Mouse (Mus musculus) lung, embryonic 15.5 days (tissue): ENCODE data around the gene Srgn. TPM values are rescaled to one million over a fixed set of nuclear protein-coding genes. Genes with fewer than 3 reads are reported as not detected.

Experiments used
- ATAC-seq: fragments of 200-750 bp; cut with Nextera tagmentation; 2 replicates; pipeline ENCODE4 v1.8.0; 2017; ENCODE audit warnings: moderate number of reproducible peaks, borderline replicate concordance; ENCODE audit not compliant: low FRiP score, low TSS enrichment; ENCODE audit errors: extremely low read depth
- H3K27ac ChIP-seq: fragments of 300-500 bp; sonication (generic); 2 replicates; pipeline ENCODE4 v1.5.1; 2015; ENCODE audit warnings: moderate library complexity, mild to moderate bottlenecking, inconsistent platforms
- H3K27me3 ChIP-seq: fragments of 300-500 bp; sonication (generic); 2 replicates; pipeline ENCODE4 v1.6.1; 2015; ENCODE audit warnings: inconsistent platforms
- H3K36me3 ChIP-seq: fragments of 300-500 bp; sonication (generic); 2 replicates; pipeline ENCODE4 v1.6.1; 2015; ENCODE audit warnings: inconsistent platforms
- H3K4me1 ChIP-seq: fragments of 300-500 bp; sonication (generic); 2 replicates; pipeline ENCODE4 v1.6.1; 2015; ENCODE audit warnings: inconsistent platforms
- H3K4me2 ChIP-seq: fragments of 300-500 bp; sonication (generic); 2 replicates; pipeline ENCODE4 v1.6.1; 2015; ENCODE audit warnings: inconsistent platforms, mild to moderate bottlenecking, moderate library complexity
- H3K4me3 ChIP-seq: fragments of 300-500 bp; sonication (generic); 2 replicates; pipeline ENCODE4 v1.5.1; 2015; ENCODE audit warnings: mild to moderate bottlenecking, inconsistent platforms
- H3K9ac ChIP-seq: fragments of 300-500 bp; sonication (generic); 2 replicates; pipeline ENCODE4 v1.6.1; 2015; ENCODE audit warnings: inconsistent platforms
- H3K9me3 ChIP-seq: fragments of 300-500 bp; sonication (generic); 2 replicates; pipeline ENCODE4 v1.6.1; 2016; ENCODE audit warnings: inconsistent platforms
- WGBS: fragments of 180-500 bp; shearing (Covaris S2); methylation state at CpG from one replicate; pipeline ENCODE4 v1.1.7; 2015; 5-methylcytosine and 5-hydroxymethylcytosine counted together
- polyA plus RNA-seq: library from polyadenylated mRNA; unstranded; fragments of >200 nt; fragmentation: Nextera tagmentation; extraction: Ambion mirVana; gene quantifications from 2 replicates; pipeline ENCODE4 v1.2.1, GENCODE M21; 2015

The Srgn gene
- polyA plus RNA-seq, 1 experiment from 2014 or later: 50.5 TPM

- ATAC-seq: no peak
- no peak overlapping the region for H3K27ac ChIP-seq
- 78% methylated on average over 4 of the region's 4 CpGs for WGBS
Measured at GRCm38 (mm10) chr10:62544316-62544715, 17.1 kb upstream of the Srgn start.

GRCm38 (mm10) chr10:62543399-62543808 is 16.2 kb upstream of the Srgn start:
- ATAC-seq: no peak
- Histone ChIP-seq H3K4me1 (no peaks in the 10 kb centered on the region), H3K9me3 (no peaks in the 10 kb centered on the region), H3K27me3 (no peaks in the 10 kb centered on the region), H3K4me2 (no peak overlapping the region), H3K9ac (no peak overlapping the region), H3K36me3 (no peaks in the 10 kb centered on the region), H3K27ac (no peak overlapping the region), H3K4me3 (no peak overlapping the region)
- 72% methylated on average over 12 of the region's 12 CpGs for WGBS

More at GRCm38 (mm10) chr10:62544316-62544715, 17.1 kb upstream of the Srgn start:
- Histone ChIP-seq H3K4me1 (no peaks in the 10 kb centered on the region), H3K4me3 (no peak overlapping the region), H3K36me3 (no peaks in the 10 kb centered on the region), H3K9ac (no peak overlapping the region), H3K27me3 (no peaks in the 10 kb centered on the region), H3K4me2 (no peak overlapping the region), H3K9me3 (no peaks in the 10 kb centered on the region)

GRCm38 (mm10) chr10:62542928-62543327 is 15.7 kb upstream of the Srgn start:
- Histone ChIP-seq H3K27me3 (no peaks in the 10 kb centered on the region), H3K9ac (no peak overlapping the region), H3K4me2 (no peak overlapping the region), H3K36me3 (no peaks in the 10 kb centered on the region), H3K4me3 (no peak overlapping the region), H3K27ac (no peak overlapping the region), H3K4me1 (no peaks in the 10 kb centered on the region), H3K9me3 (no peaks in the 10 kb centered on the region)
- no peak for ATAC-seq
- 85% methylated on average over 8 of the region's 8 CpGs for WGBS

- Histone ChIP-seq H3K27me3 (no peaks in the 10 kb centered on the region), H3K27ac (no peak overlapping the region), H3K9me3 (no peaks in the 10 kb centered on the region), H3K9ac (no peak overlapping the region), H3K4me1 (no peaks in the 10 kb centered on the region), H3K4me3 (no peak overlapping the region), H3K36me3 (no peaks in the 10 kb centered on the region), H3K4me2 (no peak overlapping the region)
- 88% methylated on average over 12 of the region's 12 CpGs for WGBS
- ATAC-seq: no peak
Measured at GRCm38 (mm10) chr10:62542507-62542906, 15.3 kb upstream of the Srgn start.

GRCm38 (mm10) chr10:62541499-62541898 is 14.2 kb upstream of the Srgn start:
- Histone ChIP-seq H3K9me3 (no peaks in the 10 kb centered on the region), H3K27me3 (no peaks in the 10 kb centered on the region), H3K9ac (no peak overlapping the region), H3K36me3 (no peaks in the 10 kb centered on the region), H3K27ac (no peak overlapping the region), H3K4me2 (no peak overlapping the region), H3K4me1 (no peaks in the 10 kb centered on the region), H3K4me3 (no peak overlapping the region)
- ATAC-seq: no peak
- 87% methylated on average over 12 of the region's 12 CpGs for WGBS

GRCm38 (mm10) chr10:62540800-62541199 is 13.5 kb upstream of the Srgn start:
- 49% methylated on average over 3 of the region's 3 CpGs for WGBS
- no peaks in the 10 kb centered on the region for H3K27me3 ChIP-seq
- no peak overlapping the region for H3K4me2 ChIP-seq
- ATAC-seq: no peak
- H3K36me3 ChIP-seq: no peaks in the 10 kb centered on the region
- no peak overlapping the region for H3K27ac ChIP-seq
- no peak overlapping the region for H3K4me3 ChIP-seq
- H3K4me1 ChIP-seq: no peaks in the 10 kb centered on the region
- H3K9me3 ChIP-seq: no peaks in the 10 kb centered on the region
- H3K9ac ChIP-seq: no peak overlapping the region

- ATAC-seq: peak; percentile 67; the same call in 1 of the 2 replicates
- no peaks in the 10 kb centered on the region for H3K36me3 ChIP-seq
- no peak overlapping the region for H3K9ac ChIP-seq
- no peak overlapping the region for H3K4me3 ChIP-seq
- H3K9me3 ChIP-seq: no peaks in the 10 kb centered on the region
- H3K4me1 ChIP-seq: no peaks in the 10 kb centered on the region
- H3K27me3 ChIP-seq: no peaks in the 10 kb centered on the region
- 68% methylated on average over 7 of the region's 7 CpGs for WGBS
- H3K27ac ChIP-seq: peak overlapping the region; percentile 53; the same call in 1 of the 2 replicates
- H3K4me2 ChIP-seq: no peak overlapping the region
Measured at GRCm38 (mm10) chr10:62534509-62534908, 7.3 kb upstream of the Srgn start.

GRCm38 (mm10) chr10:62532832-62533231 is 5.6 kb upstream of the Srgn start:
- no peak overlapping the region for H3K9ac ChIP-seq
- no peak overlapping the region for H3K4me3 ChIP-seq
- H3K9me3 ChIP-seq: no peaks in the 10 kb centered on the region
- 27% methylated on average over 2 of the region's 2 CpGs for WGBS
- no peak overlapping the region for H3K27ac ChIP-seq
- no peaks in the 10 kb centered on the region for H3K4me1 ChIP-seq
- no peaks in the 10 kb centered on the region for H3K27me3 ChIP-seq
- no peak for ATAC-seq
- no peaks in the 10 kb centered on the region for H3K36me3 ChIP-seq
- H3K4me2 ChIP-seq: no peak overlapping the region

- Histone ChIP-seq H3K4me3 (no peak overlapping the region), H3K36me3 (no peaks in the 10 kb centered on the region), H3K4me2 (no peak overlapping the region), H3K27me3 (no peaks in the 10 kb centered on the region), H3K9me3 (no peaks in the 10 kb centered on the region), H3K27ac (peak overlapping the region; percentile 58), H3K9ac (no peak overlapping the region), H3K4me1 (no peaks in the 10 kb centered on the region)
- WGBS: 53% methylated on average over 9 of the region's 9 CpGs
- no peak for ATAC-seq
Measured at GRCm38 (mm10) chr10:62530183-62530582, 2.9 kb upstream of the Srgn start.

GRCm38 (mm10) chr10:62522346-62522950 is 4.8 kb downstream of the Srgn start:
- Histone ChIP-seq H3K4me2 (no peak overlapping the region), H3K27me3 (no peaks in the 10 kb centered on the region), H3K9ac (no peak overlapping the region), H3K27ac (no peak overlapping the region), H3K9me3 (no peaks in the 10 kb centered on the region), H3K4me3 (no peak overlapping the region), H3K36me3 (no peaks in the 10 kb centered on the region), H3K4me1 (no peaks in the 10 kb centered on the region)
- 60% methylated on average over 7 of the region's 7 CpGs for WGBS
- no peak for ATAC-seq

- no peak for ATAC-seq
- Histone ChIP-seq H3K4me2 (no peak overlapping the region), H3K27ac (no peak overlapping the region), H3K9me3 (no peaks in the 10 kb centered on the region), H3K36me3 (no peaks in the 10 kb centered on the region), H3K27me3 (no peaks in the 10 kb centered on the region), H3K4me3 (no peak overlapping the region), H3K9ac (no peak overlapping the region), H3K4me1 (no peaks in the 10 kb centered on the region)
- 30% methylated on average over 4 of the region's 4 CpGs for WGBS
Measured at GRCm38 (mm10) chr10:62521763-62522162, 5.5 kb downstream of the Srgn start.

- Histone ChIP-seq H3K27me3 (no peaks in the 10 kb centered on the region), H3K9ac (no peak overlapping the region), H3K4me1 (no peaks in the 10 kb centered on the region), H3K36me3 (no peaks in the 10 kb centered on the region), H3K4me3 (no peak overlapping the region), H3K27ac (no peak overlapping the region), H3K4me2 (no peak overlapping the region), H3K9me3 (no peaks in the 10 kb centered on the region)
- no peak for ATAC-seq
- WGBS: 65% methylated on average over 2 of the region's 2 CpGs
Measured at GRCm38 (mm10) chr10:62520911-62521310, 6.3 kb downstream of the Srgn start.

GRCm38 (mm10) chr10:62517511-62517910 is 9.7 kb downstream of the Srgn start:
- ATAC-seq: no peak
- Histone ChIP-seq H3K4me2 (no peak overlapping the region), H3K4me1 (no peaks in the 10 kb centered on the region), H3K9me3 (no peaks in the 10 kb centered on the region), H3K4me3 (no peak overlapping the region), H3K27me3 (no peaks in the 10 kb centered on the region), H3K27ac (no peak overlapping the region), H3K36me3 (no peaks in the 10 kb centered on the region), H3K9ac (no peak overlapping the region)
- WGBS: 83% methylated on average over 6 of the region's 6 CpGs
